30 mouse cellular contexts compared by ENCODE assay signal in genomic region chr10:107901958-107902357, GRCm38 (mm10). TPM values are rescaled to one million over a fixed set of nuclear protein-coding genes. Genes with fewer than 3 reads are reported as not detected.
DNase-seq lines count a peak whose midpoint lies in the region; ATAC-seq lines count a peak whose summit lies in the region.
"Had no signal": no experiment of that assay in that cellular context is flagged by ENCODE, and none has a peak within 500 bp of the region (broad histone marks: within the 10 kb centered on the region; RNA-seq: fewer than 3 reads in every experiment).

No protein-coding gene starts in this region.

- H3K4me3 ChIP-seq in heart, embryonic 14.5 days (ENCODE audit: control insufficient read depth in 1 of 2, insufficient read depth in 1 of 2, low read depth in 1 of 2, low read length in 2 of 2): no peak overlapping the region
- no peak overlapping the region for H3K4me3 ChIP-seq in kidney, embryonic 15.5 days (replicated peaks)
- H3K4me3 ChIP-seq in intestine, embryonic 15.5 days (replicated peaks): no peak overlapping the region
- H3K4me3 ChIP-seq in stomach, embryonic 14.5 days (ENCODE audit: low read depth, low read length): no peak overlapping the region
- H3K4me3 ChIP-seq: embryonic facial prominence, embryonic 10.5 days; embryonic facial prominence, embryonic 15.5 days; forebrain, embryonic 12.5 days; limb, embryonic 10.5 days; limb, embryonic 15.5 days; liver, embryonic 13.5 days; neural tube, embryonic 12.5 days had no signal

- no peaks in the 10 kb centered on the region for H3K9me3 ChIP-seq in heart, embryonic 14.5 days (ENCODE audit: control insufficient read depth, low read length)
- no peaks in the 10 kb centered on the region for H3K9me3 ChIP-seq in kidney, embryonic 15.5 days (replicated peaks)
- H3K9me3 ChIP-seq in intestine, embryonic 15.5 days: no peaks in the 10 kb centered on the region
- no peaks in the 10 kb centered on the region for H3K9me3 ChIP-seq in stomach, embryonic 14.5 days (ENCODE audit: control insufficient read depth, low read depth, low read length)
- H3K9me3 ChIP-seq: embryonic facial prominence, embryonic 10.5 days; embryonic facial prominence, embryonic 15.5 days; forebrain, embryonic 12.5 days; limb, embryonic 10.5 days; limb, embryonic 15.5 days; liver, embryonic 13.5 days; neural tube, embryonic 12.5 days had no signal

- intact Hi-C loops in gastrocnemius, postnatal 36 days (cut with DNase I): no loop called here

- WGBS in heart, embryonic 14.5 days: 36% methylated on average over 8 of the region's 8 CpGs
- WGBS in kidney, embryonic 15.5 days: 66% methylated on average over 8 of the region's 8 CpGs
- 33% methylated on average over 8 of the region's 8 CpGs for WGBS in intestine, embryonic 15.5 days
- 32% methylated on average over 8 of the region's 8 CpGs for WGBS in stomach, embryonic 14.5 days

- no peak for DNase-seq in heart, adult 8-10 months (ENCODE audit: low spot score)
- no peak for DNase-seq in kidney, postnatal 4 days
- no peak for DNase-seq in gastrocnemius, postnatal 36 days
- DNase-seq in adrenal gland, postnatal 14 days: no peak
- DNase-seq: adrenal gland, adult 2 months; B cell, adult 2 months; cerebellum, adult 8-10 months; cerebellum, postnatal 25 days; forebrain, postnatal 0 days; gastrocnemius, postnatal 10 days; kidney, adult 11 months; liver, embryonic 13.5 days; lung, adult 18-20 months; lung, postnatal 14 days; right cerebral cortex, adult 18-20 months; spleen, adult 18-20 months had no signal

- no peak for ATAC-seq in heart, embryonic 14.5 days (ENCODE audit: insufficient number of reproducible peaks, insufficient read depth, low FRiP score, low read depth)
- ATAC-seq in kidney, embryonic 15.5 days (replicated peaks; ENCODE audit: low FRiP score): no peak
- peak; percentile 74 for ATAC-seq in intestine, embryonic 15.5 days
- ATAC-seq in stomach, embryonic 14.5 days (ENCODE audit: insufficient number of reproducible peaks, insufficient read depth, low FRiP score, low read depth): no peak
- ATAC-seq: activated CD4-positive, CD25-positive, alpha-beta regulatory T cell, adult 4 months; forebrain, postnatal 0 days; hindbrain, embryonic 16.5 days; midbrain, embryonic 16.5 days had no signal

- no peak overlapping the region for H3K9ac ChIP-seq in heart, embryonic 14.5 days (ENCODE audit: low read length)
- H3K9ac ChIP-seq in kidney, embryonic 15.5 days: no peak overlapping the region
- H3K9ac ChIP-seq in intestine, embryonic 15.5 days: no peak overlapping the region
- no peak overlapping the region for H3K9ac ChIP-seq in stomach, embryonic 14.5 days (replicated peaks; ENCODE audit: low read depth, low read length)
- H3K9ac ChIP-seq: embryonic facial prominence, embryonic 15.5 days; forebrain, embryonic 12.5 days; forebrain, postnatal 0 days; limb, embryonic 15.5 days; liver, embryonic 13.5 days; neural tube, embryonic 12.5 days had no signal

- no peak overlapping the region for H3K27ac ChIP-seq in heart, embryonic 14.5 days (replicated peaks in 1 of 2; ENCODE audit: control insufficient read depth in 1 of 2, insufficient read depth in 1 of 2, low read depth in 2 of 2, low read length in 2 of 2)
- H3K27ac ChIP-seq in kidney, embryonic 15.5 days: no peak overlapping the region
- peak overlapping the region; percentile 51; the same call in 1 of the 2 replicates for H3K27ac ChIP-seq in intestine, embryonic 15.5 days
- H3K27ac ChIP-seq in stomach, embryonic 14.5 days (ENCODE audit: low read length): peak overlapping the region; percentile 55; the same call in 1 of the 2 replicates
- H3K27ac ChIP-seq: embryonic facial prominence, embryonic 10.5 days; embryonic facial prominence, embryonic 15.5 days; forebrain, embryonic 12.5 days; kidney, postnatal 0 days; limb, embryonic 10.5 days; limb, embryonic 15.5 days; liver, embryonic 13.5 days; neural tube, embryonic 12.5 days had no signal

- H3K4me1 ChIP-seq in heart, embryonic 14.5 days (ENCODE audit: control insufficient read depth in 2 of 2, insufficient read depth in 2 of 2, low read length in 2 of 2): peaks cover 8 to 29% of the 10 kb centered on the region in 2 experiments; a peak in 3 of 4 replicates
- 0 out of 2 replicates have a peak, but pooled peaks cover 7% of the 10 kb centered on the region for H3K4me1 ChIP-seq in kidney, embryonic 15.5 days
- 0 out of 2 replicates have a peak, but pooled peaks cover 2% of the 10 kb centered on the region for H3K4me1 ChIP-seq in intestine, embryonic 15.5 days (replicated peaks)
- peaks cover 7% of the 10 kb centered on the region; the same call in 1 of the 2 replicates for H3K4me1 ChIP-seq in stomach, embryonic 14.5 days (ENCODE audit: control insufficient read depth, insufficient read depth, low read length)
- H3K4me1 ChIP-seq: embryonic facial prominence, embryonic 15.5 days; forebrain, embryonic 12.5 days; limb, embryonic 10.5 days; limb, embryonic 15.5 days; liver, embryonic 13.5 days; neural tube, embryonic 12.5 days had no signal

- H3K4me2 ChIP-seq in heart, embryonic 14.5 days (ENCODE audit: low read length): peak overlapping the region; percentile 33; the same call in 1 of the 2 replicates
- 0 out of 2 replicates have a peak overlapping the region, but pooled peaks have one; percentile 14 for H3K4me2 ChIP-seq in kidney, embryonic 15.5 days
- H3K4me2 ChIP-seq in intestine, embryonic 15.5 days (replicated peaks): 0 out of 2 replicates have a peak overlapping the region, but pooled peaks have one; percentile 14
- H3K4me2 ChIP-seq in stomach, embryonic 14.5 days (replicated peaks; ENCODE audit: low read depth, low read length): peak overlapping the region; percentile 20; the same call in 1 of the 2 replicates
- H3K4me2 ChIP-seq: embryonic facial prominence, embryonic 15.5 days; forebrain, embryonic 12.5 days; limb, embryonic 15.5 days; liver, embryonic 13.5 days; neural tube, embryonic 12.5 days had no signal

- no peaks in the 10 kb centered on the region for H3K36me3 ChIP-seq in heart, embryonic 14.5 days (ENCODE audit: control insufficient read depth, insufficient read depth, low read length)
- no peaks in the 10 kb centered on the region for H3K36me3 ChIP-seq in kidney, embryonic 15.5 days
- H3K36me3 ChIP-seq in intestine, embryonic 15.5 days: no peaks in the 10 kb centered on the region
- H3K36me3 ChIP-seq in stomach, embryonic 14.5 days (ENCODE audit: control insufficient read depth, insufficient read depth, low read length): no peaks in the 10 kb centered on the region
- H3K36me3 ChIP-seq: embryonic facial prominence, embryonic 10.5 days; embryonic facial prominence, embryonic 15.5 days; forebrain, embryonic 12.5 days; limb, embryonic 10.5 days; limb, embryonic 15.5 days; liver, embryonic 13.5 days; neural tube, embryonic 12.5 days had no signal

- no peaks in the 10 kb centered on the region for H3K27me3 ChIP-seq in heart, embryonic 14.5 days (ENCODE audit: control insufficient read depth, insufficient read depth, low read length)
- no peaks in the 10 kb centered on the region for H3K27me3 ChIP-seq in kidney, embryonic 15.5 days
- no peaks in the 10 kb centered on the region for H3K27me3 ChIP-seq in intestine, embryonic 15.5 days (replicated peaks)
- H3K27me3 ChIP-seq in stomach, embryonic 14.5 days (ENCODE audit: control insufficient read depth, insufficient read depth, low read length): no peaks in the 10 kb centered on the region
- H3K27me3 ChIP-seq: embryonic facial prominence, embryonic 15.5 days; forebrain, embryonic 12.5 days; limb, embryonic 15.5 days; liver, embryonic 13.5 days; neural tube, embryonic 12.5 days had no signal

RNA-seq across cellular contexts. Expression of gene Otogl, which starts 10.0 kb away (rescaled TPM):
- 0.04 and 0.08 TPM in 2 replicates for polyA plus RNA-seq in heart, embryonic 14.5 days (2014; fragmentation: Nextera tagmentation; extraction: Ambion mirVana)
- under 1 TPM; 0.06 to 0.08 (median 0.06) TPM for total RNA-seq in heart, adult 8-10 months (2022)
- polyA plus RNA-seq in kidney, embryonic 15.5 days (2015; fragmentation: Nextera tagmentation; extraction: Ambion mirVana): 0.09 and 0.10 TPM in 2 replicates
- 0.04 and 0.05 TPM in 2 replicates for polyA plus RNA-seq in intestine, embryonic 15.5 days (2015; fragmentation: Nextera tagmentation; extraction: Ambion mirVana)
- polyA plus RNA-seq in stomach, embryonic 14.5 days (2014; fragmentation: Nextera tagmentation; extraction: Ambion mirVana): 0.10 and 0.20 TPM in 2 replicates
- total RNA-seq in gastrocnemius, postnatal 36 days (2021): not detected
- total RNA-seq in adrenal gland, postnatal 14 days (2021): 0.08 and 0.22 TPM in 2 replicates
- polyA plus RNA-seq: activated CD4-positive, CD25-positive, alpha-beta regulatory T cell, adult 4 months; adrenal gland, adult 2 months; forebrain, embryonic 12.5 days; limb, embryonic 10.5 days had no signal

Comparison
In these comparisons a context has a peak if more than half of its experiments do, and no peak if none do; other contexts are left out.
1. H3K27ac ChIP-seq: peak in intestine, embryonic 15.5 days (single experiment) and stomach, embryonic 14.5 days (single experiment); none in heart, embryonic 14.5 days (0 of 2) and kidney, embryonic 15.5 days (single experiment).
2. Peak in every context shown above with its lines, with median percentiles within 50 percentile points of each other: H3K4me2 ChIP-seq.